Mouse (Mus musculus): ENCODE data around the gene Gm9046.

DNA sequence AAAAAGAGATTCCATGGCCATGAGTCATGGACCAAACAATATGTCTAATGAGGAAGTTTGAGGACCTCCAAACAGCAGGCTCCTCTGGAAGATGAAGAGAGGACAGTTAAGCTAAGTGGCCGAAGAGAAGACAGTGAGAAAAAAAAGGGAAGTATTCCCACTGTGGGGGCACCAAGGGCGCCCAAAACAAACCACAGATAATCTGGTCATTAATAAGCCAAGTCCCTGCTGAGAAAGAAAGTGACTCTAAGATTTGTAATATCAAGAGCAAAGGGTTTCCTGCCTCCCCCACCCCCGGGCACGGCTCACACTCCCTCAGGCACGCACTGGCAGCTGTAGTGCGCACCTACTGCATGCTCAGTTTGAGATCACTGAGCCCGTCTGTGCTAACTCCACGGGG, 24.0 kb downstream of the Gm9046 start:
- no peak for TF ChIP-seq CTCF (IDR thresholded peaks at IDR 0.05; ENCODE audit: low read depth, low read length)
- no peak for TF ChIP-seq POLR2A (IDR thresholded peaks at IDR 0.05; ENCODE audit: borderline replicate concordance, low read depth, low read length)
